Mouse (Mus musculus) olfactory bulb, adult 2 months (tissue): ENCODE measurements around the gene Irak1. TPM values are rescaled to one million over a fixed set of nuclear protein-coding genes. Genes with fewer than 3 reads are reported as not detected.
A peak's percentile ranks its signal among the peaks of the same experiment; 100 is the strongest.

Source experiments
- H3K27ac ChIP-seq: fragments of 200-500 bp; 2 replicates; pipeline ENCODE4 v1.5.1; 2012; ENCODE audit warnings: low read depth, low read length; ENCODE audit not compliant: insufficient read depth
- H3K4me1 ChIP-seq: fragments of 200-500 bp; 2 replicates; pipeline ENCODE4 v1.6.1; 2012; ENCODE audit warnings: low read length; ENCODE audit not compliant: control insufficient read depth, insufficient read depth
- H3K4me3 ChIP-seq: fragments of 200-500 bp; 2 replicates; pipeline ENCODE4 v1.5.1; 2012; ENCODE audit warnings: mild to moderate bottlenecking, low read depth, low read length, moderate library complexity; ENCODE audit not compliant: insufficient read depth
- CTCF ChIP-seq: fragments of 200-500 bp; IDR thresholded peaks from 2 replicates; pipeline ENCODE4 v1.5.1; 2012; ENCODE audit warnings: low read depth, mild to moderate bottlenecking, low read length, moderate library complexity; ENCODE audit not compliant: insufficient read depth
- POLR2A ChIP-seq: fragments of 200-500 bp; IDR thresholded peaks from 2 replicates; pipeline ENCODE4 v1.6.1; 2012; ENCODE audit warnings: mild to moderate bottlenecking, low read depth, low read length, moderate library complexity; ENCODE audit not compliant: insufficient read depth
- WGBS: fragments of 180-500 bp; shearing (Covaris S2); methylation state at CpG from one replicate; pipeline ENCODE4 v1.1.7; 2018; 5-methylcytosine and 5-hydroxymethylcytosine counted together
- polyA plus RNA-seq: library from polyadenylated mRNA; stranded (reverse); fragments of >200 nt; gene quantifications from 2 replicates; pipeline ENCODE4 v1.2.4, GENCODE M21; 2012; ENCODE audit warnings: low replicate concordance; ENCODE audit not compliant: missing spikeins, insufficient read depth, insufficient read length

Gene Irak1
- polyA plus RNA-seq = not detected in 2 replicates

DNA sequence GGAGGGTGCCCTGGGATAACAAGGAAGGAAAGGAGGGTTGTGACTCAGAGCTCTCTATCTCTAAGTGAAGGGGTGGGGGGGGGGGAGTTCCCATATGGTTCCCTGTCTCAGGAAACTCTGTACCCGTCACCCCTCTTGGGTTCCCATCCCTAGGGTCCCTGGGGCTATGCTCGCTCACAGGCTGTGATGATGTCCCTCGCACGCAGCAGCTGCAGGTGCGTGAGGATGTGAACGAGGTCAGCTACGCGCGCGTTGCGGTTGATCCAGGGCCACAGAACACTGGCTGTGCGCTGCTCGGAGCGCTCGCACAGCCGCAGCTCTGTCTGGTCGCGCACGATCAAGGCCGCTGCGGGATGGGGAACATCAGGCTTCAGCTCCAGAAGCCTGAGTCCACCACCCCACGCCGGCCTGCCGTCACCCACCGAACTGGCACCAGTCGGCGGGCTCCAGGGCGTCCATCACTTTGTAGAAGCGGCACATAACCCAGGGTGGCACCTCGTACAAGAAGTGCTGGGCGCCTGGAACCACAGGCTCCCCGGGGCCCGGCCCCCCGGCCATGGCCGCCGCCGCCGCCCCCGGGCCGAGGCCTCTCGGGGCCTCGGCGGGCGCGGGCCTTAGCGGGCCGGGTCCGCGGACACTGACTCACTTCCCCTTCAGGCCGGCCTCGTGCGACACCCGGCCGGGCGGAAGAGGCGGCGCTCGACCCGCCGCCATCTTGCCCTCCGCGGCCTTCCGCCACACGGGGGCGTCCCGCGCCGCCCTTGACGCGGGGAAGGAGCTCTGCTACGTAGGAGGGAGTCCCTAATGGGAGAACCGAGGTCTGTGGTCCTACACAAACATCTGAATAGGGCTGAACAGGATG lies at the start of gene Irak1:
Gene Irak1 (minus strand): TSS at position 731 of the 862 bp plus-strand sequence.
- Histone ChIP-seq H3K27ac (peak within 1 kb of the TSS; percentile 94), H3K4me3 (peak within 1 kb of the TSS; percentile 95), H3K4me1 (peaks cover 9% of the 10 kb centered on the region; the same call in 1 of the 2 replicates)
- WGBS = 12% methylated on average over 72 of the region's 72 CpGs
- peak; percentile 54 for TF ChIP-seq CTCF
- peak; percentile 47; the same call in 1 of the 2 replicates for TF ChIP-seq POLR2A

- Histone ChIP-seq H3K4me3 (no peak overlapping the region), H3K4me1 (no peaks in the 10 kb centered on the region), H3K27ac (no peak overlapping the region)
- TF ChIP-seq CTCF (no peak), POLR2A (no peak)
Observed at GRCm38 (mm10) chrX:74070794-74071193, 47.1 kb upstream of the Irak1 start.

DNA sequence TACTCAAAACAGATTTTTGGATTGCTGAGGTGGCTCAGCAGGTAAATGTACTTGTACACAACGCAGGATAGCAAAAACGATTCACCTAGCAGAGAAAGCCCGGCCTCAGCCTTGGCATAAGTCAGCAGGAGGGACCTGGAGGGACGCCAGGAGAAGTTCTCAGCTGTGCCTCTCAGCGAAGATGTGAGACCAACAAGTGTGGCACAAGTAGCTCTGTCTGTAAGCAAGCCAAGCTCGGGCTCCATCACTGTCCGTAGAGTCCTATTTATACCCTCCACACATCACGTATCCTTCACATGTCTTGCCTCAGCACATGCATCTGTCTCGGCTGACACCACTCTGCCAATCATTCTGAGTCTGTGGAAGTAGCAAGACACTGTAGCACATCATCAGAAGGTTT lies 44.2 kb upstream of the Irak1 start:
- Histone ChIP-seq H3K4me3 (no peak overlapping the region), H3K27ac (no peak overlapping the region), H3K4me1 (no peaks in the 10 kb centered on the region)
- TF ChIP-seq CTCF (no peak), POLR2A (no peak)
- WGBS = 41% methylated on average over 9 of the region's 9 CpGs

GRCm38 (mm10) chrX:74045107-74045506 lies 21.4 kb upstream of the Irak1 start:
- no peaks in the 10 kb centered on the region for H3K4me1 ChIP-seq
- no peak overlapping the region for H3K27ac ChIP-seq
- H3K4me3 ChIP-seq = no peak overlapping the region
- TF ChIP-seq CTCF (no peak), POLR2A (no peak)
- WGBS = 29% methylated on average over 1 of the region's 1 CpGs

DNA sequence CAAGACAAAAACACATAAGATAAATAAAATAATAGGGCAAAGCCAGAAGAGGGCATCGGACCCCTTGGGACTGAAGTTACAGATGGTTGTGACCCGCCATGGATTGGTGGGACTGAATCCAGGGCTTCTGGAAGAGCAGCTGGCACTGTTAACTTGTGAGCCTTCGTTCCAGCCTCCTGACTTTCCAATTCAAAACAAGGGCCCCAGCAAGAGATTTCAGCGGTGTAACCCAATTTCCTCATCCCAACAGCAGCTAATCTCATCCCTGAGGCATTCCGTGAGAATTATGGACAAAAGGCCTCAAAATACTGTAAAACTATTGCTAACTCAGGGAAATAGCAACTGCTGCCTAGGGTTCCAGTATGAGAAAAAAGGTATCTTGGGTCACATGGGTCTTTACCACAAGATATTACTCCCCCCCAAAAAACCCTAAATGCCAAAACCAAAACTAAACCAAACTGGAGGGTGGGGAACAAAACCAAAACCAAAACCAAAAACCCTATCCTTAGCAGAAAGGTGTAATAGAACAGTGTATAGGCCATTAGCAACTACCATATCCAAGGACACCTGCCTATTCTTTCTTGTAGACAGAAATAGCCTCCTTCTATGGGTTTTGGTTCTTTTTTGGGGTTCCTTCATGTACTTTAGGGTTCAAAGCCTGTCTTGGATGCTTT lies 14.1 kb upstream of the Irak1 start:
- Histone ChIP-seq H3K4me1 (peaks cover 2% of the 10 kb centered on the region; the same call in 1 of the 2 replicates), H3K27ac (no peak overlapping the region), H3K4me3 (no peak overlapping the region)
- TF ChIP-seq CTCF = no peak
- no peak for TF ChIP-seq POLR2A
- 40% methylated on average over 5 of the region's 5 CpGs for WGBS

DNA sequence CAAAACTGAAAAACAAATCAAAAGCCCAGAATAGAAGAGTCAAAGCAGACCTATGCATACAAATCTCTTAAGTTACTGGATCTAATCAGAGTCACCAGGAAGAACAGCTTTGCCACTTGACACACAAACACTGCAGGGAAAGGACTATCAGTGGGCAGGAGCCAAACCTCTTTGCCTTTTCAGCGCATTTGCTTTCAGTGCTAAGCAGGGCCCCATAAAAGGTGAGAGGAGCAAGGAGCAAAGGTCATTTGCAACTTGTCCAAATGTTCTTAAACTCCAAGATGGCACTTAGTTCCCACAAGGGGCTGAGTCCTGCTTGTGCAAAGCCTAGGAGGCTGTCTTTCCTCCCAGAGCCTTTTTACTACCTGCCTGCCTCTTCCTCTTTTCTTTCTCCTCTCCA lies 6.3 kb upstream of the Irak1 start:
- 75% methylated on average over 1 of the region's 1 CpGs for WGBS
- Histone ChIP-seq H3K4me3 (no peak overlapping the region), H3K27ac (no peak overlapping the region), H3K4me1 (no peaks in the 10 kb centered on the region; the same call in 1 of the 2 replicates)
- TF ChIP-seq CTCF = no peak
- TF ChIP-seq POLR2A = no peak

DNA sequence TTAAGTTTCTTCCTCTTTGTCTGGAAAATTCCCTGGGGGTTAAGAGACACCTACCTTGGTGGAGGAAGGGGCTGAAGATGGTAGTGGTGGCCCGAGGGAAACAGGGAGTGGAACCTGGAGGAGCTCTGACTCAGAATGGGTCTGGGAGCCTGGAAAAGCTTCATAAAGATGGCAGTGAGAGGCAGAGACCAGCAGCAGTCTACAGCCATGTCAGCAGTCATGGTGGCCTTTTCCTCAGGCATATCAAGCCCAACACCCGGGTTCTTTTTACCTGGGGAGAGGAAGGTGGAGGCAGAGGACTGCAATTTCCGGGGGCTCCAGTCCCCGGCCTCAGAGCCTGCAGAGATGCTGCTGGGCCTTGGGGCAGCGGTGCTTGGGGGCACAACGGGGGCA lies 927 bp downstream of the Irak1 start:
- WGBS = 8% methylated on average over 5 of the region's 6 CpGs
- TF ChIP-seq CTCF = no peak
- TF ChIP-seq POLR2A = no peak
- Histone ChIP-seq H3K27ac (no peak overlapping the region), H3K4me1 (peaks cover 9% of the 10 kb centered on the region; the same call in 1 of the 2 replicates), H3K4me3 (peak overlapping the region; percentile 95)

DNA sequence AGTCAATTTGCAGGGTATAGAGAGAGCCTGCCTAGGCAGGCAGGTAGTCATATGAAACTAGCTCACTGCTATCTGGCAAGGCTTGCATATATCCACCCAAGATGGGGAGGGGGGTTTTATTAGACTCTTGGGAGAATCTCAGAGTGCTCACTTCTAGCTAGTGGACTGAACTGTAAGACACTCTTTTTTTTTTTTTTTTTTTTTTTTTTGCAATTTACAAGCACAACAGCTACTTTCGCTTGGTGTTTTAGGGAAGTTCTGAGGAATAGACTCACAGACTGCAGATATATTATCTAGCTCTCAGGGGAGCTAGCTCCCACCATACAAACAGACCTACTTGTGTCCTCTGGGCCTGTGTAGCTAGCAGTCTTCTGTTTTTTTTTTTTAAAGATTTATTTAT lies 9.1 kb downstream of the Irak1 start:
- Histone ChIP-seq H3K27ac (no peak overlapping the region), H3K4me1 (no peaks in the 10 kb centered on the region), H3K4me3 (no peak overlapping the region)
- WGBS = 82% methylated on average over 1 of the region's 1 CpGs
- TF ChIP-seq POLR2A (no peak), CTCF (no peak)

DNA sequence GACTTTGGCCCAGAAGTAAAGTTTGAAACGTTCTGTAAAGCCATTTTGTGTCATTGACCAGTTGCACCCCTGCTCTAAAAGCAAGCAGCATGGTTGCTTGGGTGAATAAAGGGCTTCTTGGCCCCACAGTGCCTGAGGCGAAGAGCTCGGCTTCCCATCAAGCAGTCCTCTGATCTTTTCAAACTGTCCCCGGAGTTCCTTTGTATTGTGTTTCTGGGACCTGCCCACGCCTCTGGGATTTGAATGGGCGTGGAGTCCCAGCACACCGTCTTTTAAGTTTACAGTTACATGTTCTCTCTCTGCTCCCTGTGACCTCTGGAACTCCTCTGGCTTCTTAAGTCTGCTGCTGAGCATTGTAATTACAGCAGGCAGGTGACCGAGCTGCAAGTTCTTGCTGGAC lies 15.7 kb downstream of the Irak1 start:
- no peak overlapping the region for H3K27ac ChIP-seq
- 33% methylated on average over 8 of the region's 8 CpGs for WGBS
- H3K4me1 ChIP-seq = no peaks in the 10 kb centered on the region
- no peak overlapping the region for H3K4me3 ChIP-seq
- no peak for TF ChIP-seq POLR2A
- no peak for TF ChIP-seq CTCF
